Mouse (Mus musculus) monocyte, adult 2 months (primary cell): ENCODE results near the gene Vmn1r112.
"Not testable (repeated sequence)": the region's sequence is repeated elsewhere in the genome, so short reads cannot be mapped to it uniquely, and the experiment has no call there.

ENCODE experiments used
- DNase-seq, 2 experiments: peaks; one replicate each; pipeline ENCODE4 v3.0.0; 2022; ENCODE audit warnings: low spot score in 2 of 2, low read depth in 1 of 2

Gene Vmn1r112

GRCm38 (mm10) chr7:20770885-20771284, at the start of gene Vmn1r112:
Vmn1r112 (plus strand) TSS chr7:20771185.
- DNase-seq, result not testable (repeated sequence)

DNA sequence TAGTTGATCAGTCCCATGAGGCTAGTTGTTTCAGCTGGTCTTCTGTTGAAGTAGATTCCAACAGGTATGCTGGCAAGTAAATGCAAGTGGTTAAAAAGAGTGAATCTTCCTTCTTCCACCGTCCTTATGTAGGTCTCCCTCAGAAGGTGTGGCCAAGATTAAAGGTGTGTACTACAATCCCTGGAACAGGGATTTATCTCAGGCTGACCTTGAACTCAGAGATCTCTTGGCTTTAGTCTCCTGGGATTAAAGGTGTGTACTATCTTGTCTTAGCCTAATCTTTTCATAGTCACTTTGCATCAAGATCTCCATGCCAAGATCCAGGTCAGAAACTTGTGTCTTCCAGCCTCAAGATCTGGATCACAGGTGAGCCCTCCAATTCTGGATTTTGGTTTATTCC, 40.5 kb upstream of the Vmn1r112 start, which contains the start of gene Gm10668:
TSS of gene Gm10668 (minus strand) at position 101 of the 400 bp plus-strand sequence.
- DNase-seq, result not testable (repeated sequence)

GRCm38 (mm10) chr7:20786985-20787384, 16.0 kb downstream of the Vmn1r112 start, which contains the start of gene Vmn1r113:
Vmn1r113 (plus strand) TSS chr7:20787285.
- not testable (repeated sequence) for DNase-seq

DNA sequence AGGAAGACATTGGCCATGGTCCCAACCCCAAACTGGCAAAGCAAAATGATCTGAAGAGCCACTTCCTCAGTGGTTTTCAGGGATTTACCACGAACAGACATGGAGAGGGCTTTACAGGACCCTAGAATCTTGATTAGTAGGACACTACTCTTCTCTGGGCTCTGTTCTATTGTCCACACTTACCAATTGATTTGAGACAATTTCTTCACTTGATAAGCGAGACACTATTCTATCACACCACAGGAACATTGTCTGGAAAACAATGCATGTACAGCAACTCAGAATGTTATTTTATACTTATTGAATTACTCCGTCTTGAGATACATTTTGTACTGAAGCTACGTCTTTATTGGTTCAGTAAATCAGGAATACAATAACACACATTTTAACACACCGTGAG, 41.1 kb downstream of the Vmn1r112 start, which contains the start of gene Vmn1r114:
TSS of gene Vmn1r114 (minus strand) at position 101 of the 400 bp plus-strand sequence.
- DNase-seq, result not testable (repeated sequence)
